Mouse (Mus musculus) midbrain, embryonic 10.5 days (tissue): Measurements from ENCODE around the gene Ncf4. TPM values are rescaled to one million over a fixed set of nuclear protein-coding genes. Genes with fewer than 3 reads are reported as not detected.

Experiments
- DNase-seq: peaks from one replicate; pipeline ENCODE4 v3.0.0-alpha.2; 2017; ENCODE audit warnings: low spot score
- H3K27ac ChIP-seq: fragments of 300-500 bp; sonication (generic); replicated peaks from 2 replicates; pipeline ENCODE4 v1.5.1; 2016; ENCODE audit warnings: mild to moderate bottlenecking
- H3K27me3 ChIP-seq: fragments of 300-500 bp; sonication (generic); 2 replicates; pipeline ENCODE4 v1.6.1; 2016; ENCODE audit warnings: low read depth, mild to moderate bottlenecking; ENCODE audit not compliant: poor library complexity, severe bottlenecking
- H3K36me3 ChIP-seq: fragments of 300-500 bp; sonication (generic); 2 replicates; pipeline ENCODE4 v1.6.1; 2016; ENCODE audit warnings: mild to moderate bottlenecking, moderate library complexity
- H3K4me1 ChIP-seq: fragments of 300-500 bp; sonication (generic); 2 replicates; pipeline ENCODE4 v1.6.1; 2016
- H3K4me3 ChIP-seq: fragments of 300-500 bp; sonication (generic); 2 replicates; pipeline ENCODE4 v1.5.1; 2016; ENCODE audit warnings: mild to moderate bottlenecking, moderate library complexity
- H3K9me3 ChIP-seq: fragments of 300-500 bp; sonication (generic); replicated peaks from 2 replicates; pipeline ENCODE4 v1.6.1; 2016; ENCODE audit warnings: mild to moderate bottlenecking
- WGBS: fragments of 180-500 bp; shearing (Covaris S2); methylation state at CpG from one replicate; pipeline ENCODE4 v1.1.7; 2016; 5-methylcytosine and 5-hydroxymethylcytosine counted together
- polyA plus RNA-seq: library from polyadenylated mRNA; unstranded; fragments of >200 nt; fragmentation: Nextera tagmentation; extraction: Ambion mirVana; gene quantifications from 2 replicates; pipeline ENCODE4 v1.2.1, GENCODE M21; 2016

Gene Ncf4
- 3.5 and 6.6 TPM in 2 replicates for polyA plus RNA-seq

DNA sequence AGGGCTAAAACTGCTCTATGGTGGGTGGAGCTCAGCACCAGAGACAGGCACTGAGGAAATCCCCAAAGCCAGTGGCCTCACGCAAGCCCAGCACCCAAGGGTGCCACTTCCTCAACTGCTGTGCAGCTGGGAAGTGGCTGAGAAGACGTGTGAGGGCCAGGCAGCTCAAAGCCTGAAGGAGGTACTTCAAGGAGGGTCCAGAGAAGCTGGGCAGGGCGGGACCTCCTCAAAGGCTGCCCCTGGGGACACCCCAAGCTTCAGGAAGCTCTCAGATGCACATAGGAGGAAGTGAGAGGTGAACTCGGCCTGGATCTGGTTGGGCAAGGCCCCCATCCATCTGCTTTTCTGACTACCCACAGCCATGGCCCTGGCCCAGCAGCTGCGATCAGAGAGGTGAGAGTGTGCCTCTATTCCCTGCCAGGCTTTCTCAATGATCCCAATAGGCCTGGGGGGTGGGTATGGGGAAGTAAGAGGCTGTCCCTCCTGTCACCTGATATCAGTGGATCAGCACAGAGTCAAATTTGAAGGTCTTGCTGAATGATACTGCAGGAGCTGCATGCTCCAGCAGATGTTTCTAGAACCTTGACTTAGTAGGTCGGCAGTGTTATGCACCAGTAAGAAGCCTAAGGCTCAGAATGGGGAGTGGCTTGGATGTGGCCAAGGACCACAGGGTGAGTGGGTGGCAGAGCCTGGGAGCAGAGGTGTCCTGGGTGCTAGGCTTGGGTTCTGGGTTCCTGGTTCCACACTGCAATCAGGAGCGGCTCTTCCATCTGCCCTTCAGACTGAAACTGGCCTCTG lies at the start of gene Ncf4:
TSS of gene Ncf4 (plus strand) at position 107 of the 798 bp plus-strand sequence.
- 75% methylated on average over 7 of the region's 7 CpGs for WGBS

DNA sequence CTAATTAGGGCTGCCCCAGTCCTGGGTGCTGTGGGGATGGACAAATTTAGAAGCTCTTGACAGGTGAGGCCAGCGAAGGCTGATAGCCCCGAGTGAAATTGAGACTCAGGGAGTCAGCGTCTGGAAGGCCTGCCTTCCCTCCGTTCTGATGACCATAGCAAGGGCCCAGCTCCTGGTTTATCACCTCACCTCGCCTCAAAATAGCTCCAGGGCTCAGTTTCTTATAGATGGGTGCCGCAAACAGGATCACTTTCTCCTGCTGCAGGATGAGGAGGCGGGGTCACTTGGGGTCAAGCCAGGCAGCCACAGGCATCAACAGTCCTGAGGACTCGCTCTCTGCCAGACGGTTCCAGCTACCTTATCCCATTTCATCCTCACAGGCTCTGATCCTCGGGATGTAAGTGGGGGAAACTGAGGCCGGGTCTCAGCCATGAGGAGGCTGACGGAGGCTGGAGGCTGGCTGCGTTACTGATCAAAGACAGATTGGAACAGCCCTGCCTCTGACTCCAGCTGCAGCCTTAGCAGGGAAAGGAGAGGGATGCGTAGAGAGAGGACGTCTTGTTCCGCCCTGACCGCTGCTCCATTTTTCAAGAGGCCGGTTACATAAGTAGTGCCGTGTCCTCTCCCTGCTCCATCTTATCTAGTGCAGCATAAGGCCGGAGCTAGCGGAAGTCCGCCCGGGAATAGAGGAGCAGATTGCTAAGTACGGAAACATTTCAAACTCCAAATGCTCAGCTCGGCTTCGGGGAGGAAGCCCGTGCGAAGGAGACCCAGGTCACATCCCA lies 49.3 kb upstream of the Ncf4 start:
- no peaks in the 10 kb centered on the region for H3K36me3 ChIP-seq
- DNase-seq = no peak
- 80% methylated on average over 28 of the region's 28 CpGs for WGBS
- 0 out of 2 replicates have a peak, but pooled peaks cover 5% of the 10 kb centered on the region for H3K4me1 ChIP-seq
- H3K4me3 ChIP-seq = no peak overlapping the region
- no peaks in the 10 kb centered on the region for H3K9me3 ChIP-seq
- no peak overlapping the region for H3K27ac ChIP-seq
- no peaks in the 10 kb centered on the region for H3K27me3 ChIP-seq

More for the DNA sequence above, at the start of gene Ncf4:
- no peaks in the 10 kb centered on the region for H3K36me3 ChIP-seq
- no peaks in the 10 kb centered on the region for H3K4me1 ChIP-seq
- DNase-seq = no peak
- no peak within 1 kb of the TSS for H3K4me3 ChIP-seq
- H3K27ac ChIP-seq = no peak within 1 kb of the TSS
- H3K9me3 ChIP-seq = no peaks in the 10 kb centered on the region
- no peaks in the 10 kb centered on the region for H3K27me3 ChIP-seq

- Histone ChIP-seq H3K9me3 (0 out of 2 replicates have a peak, but pooled peaks cover 3% of the 10 kb centered on the region), H3K27ac (peak overlapping the region; percentile 55; the same call in 1 of the 2 replicates), H3K27me3 (peaks cover 55% of the 10 kb centered on the region), H3K36me3 (no peaks in the 10 kb centered on the region), H3K4me3 (peak overlapping the region; percentile 53), H3K4me1 (peaks cover 12% of the 10 kb centered on the region)
- DNase-seq = peak; percentile 46
- 1% methylated on average over 41 of the region's 41 CpGs for WGBS
These were observed 40.4 kb upstream of the Ncf4 start for GRCm38 (mm10) chr15:78204053-78204847.

- Histone ChIP-seq H3K9me3 (peaks cover 10% of the 10 kb centered on the region; the same call in 1 of the 2 replicates), H3K27me3 (peaks cover 55% of the 10 kb centered on the region), H3K4me1 (peaks cover 12% of the 10 kb centered on the region), H3K4me3 (no peak overlapping the region), H3K27ac (no peak overlapping the region), H3K36me3 (no peaks in the 10 kb centered on the region)
- WGBS = 37% methylated on average over 3 of the region's 3 CpGs
- no peak for DNase-seq
These were observed 39.4 kb upstream of the Ncf4 start for GRCm38 (mm10) chr15:78205192-78205591.

GRCm38 (mm10) chr15:78206312-78206711 lies 38.3 kb upstream of the Ncf4 start, which contains the start of gene Pvalb:
TSS of gene Pvalb (minus strand) at chr15:78206400.
- no peak for DNase-seq

DNA sequence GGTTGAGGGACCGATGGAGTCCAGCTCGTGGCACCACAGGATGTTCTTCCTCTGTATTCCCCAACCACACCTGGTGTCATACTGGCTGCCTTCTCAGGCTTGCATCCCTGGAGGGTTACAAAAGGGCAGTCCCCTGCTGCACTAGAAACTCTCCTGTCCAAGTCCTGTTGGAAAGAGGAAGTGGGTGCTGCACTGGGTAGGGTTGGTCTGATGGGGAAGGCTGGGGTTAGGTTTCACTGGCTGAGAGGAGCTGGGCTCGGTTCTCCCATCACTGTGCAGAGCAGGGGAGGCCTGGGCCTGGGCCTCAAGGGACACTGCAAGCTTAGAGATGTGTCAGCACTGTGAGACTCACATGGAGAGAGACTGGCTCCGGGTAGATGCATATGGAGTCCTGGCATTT lies 34.4 kb upstream of the Ncf4 start:
- DNase-seq = no peak
- WGBS = 89% methylated on average over 4 of the region's 4 CpGs

More at GRCm38 (mm10) chr15:78206312-78206711, 38.3 kb upstream of the Ncf4 start, which contains the start of gene Pvalb:
- Histone ChIP-seq H3K27me3 (peaks cover 53% of the 10 kb centered on the region), H3K27ac (no peak within 1 kb of the TSS), H3K9me3 (peaks cover 11% of the 10 kb centered on the region; the same call in 1 of the 2 replicates), H3K4me3 (no peak within 1 kb of the TSS), H3K36me3 (no peaks in the 10 kb centered on the region), H3K4me1 (peaks cover 12% of the 10 kb centered on the region)
- 90% methylated on average over 7 of the region's 7 CpGs for WGBS

DNA sequence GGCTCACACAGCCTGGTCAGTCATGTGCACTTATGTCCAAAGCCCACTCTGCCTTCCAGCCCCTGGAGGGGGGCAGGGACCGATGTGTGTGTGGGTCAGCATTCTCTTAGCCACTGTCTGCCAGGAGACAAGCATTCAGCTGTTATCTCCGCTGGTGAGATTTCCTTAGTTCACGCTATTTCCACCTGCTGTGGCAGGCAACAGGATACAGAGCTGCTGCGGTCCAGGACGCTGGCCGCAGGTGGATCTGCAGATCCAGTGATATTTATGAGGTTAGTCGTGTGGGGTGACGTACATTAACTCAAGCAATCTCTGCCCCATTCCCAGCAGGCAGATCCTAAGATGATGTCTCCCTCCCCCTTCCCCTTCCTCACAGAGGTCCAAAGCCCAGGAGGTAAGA lies 33.2 kb upstream of the Ncf4 start:
- H3K4me3 ChIP-seq = no peak overlapping the region
- 83% methylated on average over 8 of the region's 8 CpGs for WGBS
- peaks cover 11% of the 10 kb centered on the region; the same call in 1 of the 2 replicates for H3K9me3 ChIP-seq
- 0 out of 2 replicates have a peak, but pooled peaks cover 4% of the 10 kb centered on the region for H3K27me3 ChIP-seq
- no peak for DNase-seq
- H3K4me1 ChIP-seq = no peaks in the 10 kb centered on the region
- H3K27ac ChIP-seq = no peak overlapping the region
- H3K36me3 ChIP-seq = no peaks in the 10 kb centered on the region

More for the DNA sequence above, 34.4 kb upstream of the Ncf4 start:
- Histone ChIP-seq H3K4me3 (no peak overlapping the region), H3K27me3 (peaks cover 14% of the 10 kb centered on the region), H3K36me3 (no peaks in the 10 kb centered on the region), H3K27ac (no peak overlapping the region), H3K4me1 (no peaks in the 10 kb centered on the region), H3K9me3 (peaks cover 11% of the 10 kb centered on the region; the same call in 1 of the 2 replicates)

DNA sequence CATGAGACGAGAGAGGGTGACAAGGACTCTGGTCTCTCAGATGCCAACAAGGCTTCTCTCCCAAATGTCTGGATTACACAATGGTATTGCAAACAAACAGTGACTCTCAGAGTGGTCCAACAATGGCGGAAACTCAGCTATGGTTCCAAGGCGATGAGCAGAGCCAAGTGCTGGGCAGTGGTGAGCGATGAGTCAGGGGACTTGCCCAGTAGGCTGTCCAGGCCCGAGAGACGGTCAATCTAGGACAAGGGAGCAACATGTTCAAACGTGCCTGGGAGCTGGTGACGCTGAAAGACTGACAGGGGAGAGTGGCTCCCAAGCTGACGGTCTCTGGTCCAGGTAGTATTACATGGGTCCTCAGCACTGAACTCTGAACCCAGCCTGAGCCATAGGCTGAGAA lies 29.3 kb upstream of the Ncf4 start:
- Histone ChIP-seq H3K27ac (no peak overlapping the region), H3K4me1 (no peaks in the 10 kb centered on the region), H3K4me3 (no peak overlapping the region), H3K9me3 (0 out of 2 replicates have a peak, but pooled peaks cover under 1% of the 10 kb centered on the region), H3K36me3 (no peaks in the 10 kb centered on the region), H3K27me3 (no peaks in the 10 kb centered on the region)
- DNase-seq = no peak
- 84% methylated on average over 9 of the region's 9 CpGs for WGBS

DNA sequence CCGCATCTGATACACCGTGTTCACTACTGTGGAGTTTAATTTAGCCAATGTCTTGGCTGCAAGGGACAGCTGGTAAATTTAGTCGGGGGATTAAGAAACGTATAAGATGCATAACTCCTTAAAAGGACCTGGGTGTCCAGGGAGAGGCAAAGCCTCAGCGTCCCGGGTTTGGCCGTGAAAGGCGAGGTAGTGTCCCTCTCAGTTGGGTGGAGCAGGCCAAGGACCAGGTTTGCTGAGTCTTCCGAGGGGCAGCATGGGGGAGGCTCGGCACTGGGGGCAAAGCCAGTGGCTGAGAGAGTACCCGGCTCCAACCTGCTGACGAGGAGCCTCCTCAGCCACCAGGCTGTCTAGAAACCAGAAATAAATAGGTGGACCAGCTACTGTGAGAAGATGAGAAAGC lies 16.8 kb upstream of the Ncf4 start:
- peaks cover 19% of the 10 kb centered on the region for H3K4me1 ChIP-seq
- no peak overlapping the region for H3K27ac ChIP-seq
- H3K36me3 ChIP-seq = no peaks in the 10 kb centered on the region
- H3K27me3 ChIP-seq = no peaks in the 10 kb centered on the region
- H3K4me3 ChIP-seq = no peak overlapping the region
- 86% methylated on average over 12 of the region's 12 CpGs for WGBS
- H3K9me3 ChIP-seq = no peaks in the 10 kb centered on the region
- no peak for DNase-seq

DNA sequence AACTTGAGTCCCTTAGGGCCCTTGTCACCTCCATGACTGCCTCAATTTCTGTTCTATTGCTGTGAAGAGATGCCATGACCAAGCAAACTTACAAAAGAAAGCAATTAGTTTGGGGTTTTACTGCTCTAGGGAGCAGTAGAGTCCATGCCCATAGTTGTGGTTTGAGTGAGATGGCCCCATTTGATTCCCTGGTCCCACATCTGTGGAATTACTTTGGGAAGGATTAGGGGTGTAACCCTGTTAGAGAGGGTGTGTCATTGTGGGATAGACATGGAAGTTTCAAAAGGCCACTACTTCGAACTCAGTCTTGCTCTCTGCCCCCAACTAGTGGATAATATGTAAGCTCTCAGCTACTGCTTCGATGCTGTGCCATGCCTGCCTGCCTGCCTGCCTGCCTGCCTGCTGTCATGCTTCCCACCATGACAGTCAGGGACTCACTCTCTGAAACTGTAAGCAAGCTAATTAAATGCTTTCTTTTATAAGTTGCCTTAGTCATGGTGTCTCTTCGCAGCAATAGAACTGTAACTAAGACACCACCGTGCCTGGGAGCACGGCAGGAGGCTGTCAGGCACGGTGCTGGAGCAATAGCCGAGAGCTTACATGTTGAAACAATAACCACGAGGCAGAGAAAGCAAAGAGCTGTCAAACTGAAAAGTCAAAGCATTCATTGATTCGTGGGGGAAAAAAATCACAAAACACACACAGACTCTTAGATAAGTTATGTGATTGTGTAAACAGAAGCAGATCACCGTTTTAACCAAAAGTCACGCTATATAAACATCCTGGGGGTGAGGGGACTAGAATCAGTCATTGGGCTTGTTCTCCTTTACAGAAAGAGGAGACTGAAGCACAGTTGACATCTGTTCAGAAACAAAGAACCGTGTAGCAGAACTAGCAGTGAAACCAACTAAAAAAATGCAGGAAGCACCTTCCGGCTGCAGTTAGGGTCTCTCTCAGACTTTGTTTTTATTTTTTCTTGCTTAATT lies 13.0 kb upstream of the Ncf4 start:
- DNase-seq = no peak
- Histone ChIP-seq H3K27me3 (no peaks in the 10 kb centered on the region), H3K4me1 (peaks cover 10% of the 10 kb centered on the region), H3K36me3 (no peaks in the 10 kb centered on the region), H3K27ac (no peak overlapping the region), H3K4me3 (no peak overlapping the region), H3K9me3 (no peaks in the 10 kb centered on the region)
- WGBS = 55% methylated on average over 13 of the region's 13 CpGs

GRCm38 (mm10) chr15:78234823-78235509 lies 9.6 kb upstream of the Ncf4 start:
- H3K36me3 ChIP-seq = no peaks in the 10 kb centered on the region
- no peak for DNase-seq
- H3K4me1 ChIP-seq = peaks cover 10% of the 10 kb centered on the region
- H3K27ac ChIP-seq = no peak overlapping the region
- H3K9me3 ChIP-seq = no peaks in the 10 kb centered on the region
- WGBS = 70% methylated on average over 5 of the region's 5 CpGs
- H3K27me3 ChIP-seq = no peaks in the 10 kb centered on the region
- H3K4me3 ChIP-seq = no peak overlapping the region
